Mouse (Mus musculus) CH12.LX (cell line): ENCODE results near the gene Srprb. TPM values are rescaled to one million over a fixed set of nuclear protein-coding genes. Genes with fewer than 3 reads are reported as not detected.

Experiments used
- DNase-seq: peaks from one replicate; pipeline ENCODE4 v3.0.0-alpha.2; 2013; ENCODE audit errors: extremely low read depth
- H3K27ac ChIP-seq: 2 replicates; pipeline ENCODE4 v1.5.1; 2012; ENCODE audit warnings: low read depth, mild to moderate bottlenecking, control low read depth, moderate library complexity; ENCODE audit not compliant: insufficient read depth
- H3K27me3 ChIP-seq: replicated peaks from 2 replicates; pipeline ENCODE3; 2012; ENCODE audit warnings: inconsistent platforms
- H3K36me3 ChIP-seq, 2 experiments: replicated peaks in 1 of 2; 2 replicates each; pipeline versions ENCODE3 to v1.6.1; 2012; ENCODE audit warnings: inconsistent platforms in 1 of 2, low read length in 1 of 2, mild to moderate bottlenecking in 1 of 2, mixed read lengths in 1 of 2, moderate library complexity in 1 of 2; ENCODE audit not compliant: control insufficient read depth in 1 of 2, insufficient read depth in 1 of 2
- H3K4me1 ChIP-seq, 2 experiments: 2 replicates each; pipeline ENCODE4 v1.6.1; 2012; ENCODE audit warnings: inconsistent platforms in 1 of 2, moderate library complexity in 1 of 2; ENCODE audit not compliant: insufficient read depth in 2 of 2, control insufficient read depth in 1 of 2
- H3K4me2 ChIP-seq: 2 replicates; pipeline ENCODE4 v1.6.1; 2012; ENCODE audit warnings: low read depth, mild to moderate bottlenecking, control low read depth; ENCODE audit not compliant: poor library complexity, insufficient read depth, severe bottlenecking
- H3K4me3 ChIP-seq, 3 experiments: fragments of 150-350 bp in 1 of 3; sonication (generic) in 1 of 3; replicated peaks in 1 of 3; 2 replicates each; pipeline versions ENCODE3 to v1.5.1; 2011 to 2012; ENCODE audit warnings: low read depth in 2 of 3, low read length in 2 of 3, mild to moderate bottlenecking in 2 of 3, moderate library complexity in 2 of 3, control low read depth in 1 of 3, improper control_type of control experiment in 1 of 3, inconsistent platforms in 1 of 3, mixed read lengths in 1 of 3; ENCODE audit not compliant: poor library complexity in 1 of 3
- H3K79me2 ChIP-seq: replicated peaks from 2 replicates; pipeline ENCODE4 v1.6.1; 2012; ENCODE audit warnings: mild to moderate bottlenecking, moderate library complexity; ENCODE audit not compliant: control insufficient read depth, poor library complexity, insufficient read depth, severe bottlenecking; ENCODE audit errors: extremely low read depth
- H3K9ac ChIP-seq: 2 replicates; pipeline ENCODE4 v1.6.1; 2012; ENCODE audit warnings: low read depth, mild to moderate bottlenecking, control low read depth, moderate library complexity; ENCODE audit not compliant: insufficient read depth
- H3K9me3 ChIP-seq: replicated peaks from 2 replicates; pipeline ENCODE3; 2012; ENCODE audit warnings: low read length, inconsistent platforms, mixed read lengths
- CHD2 ChIP-seq: IDR thresholded peaks from 2 replicates; pipeline ENCODE4 v1.6.1; 2011; ENCODE audit warnings: low read length, improper control_type of control experiment
- E2F4 ChIP-seq: IDR thresholded peaks from 2 replicates; pipeline ENCODE4 v1.6.1; 2011; ENCODE audit warnings: low read depth, low read length, improper control_type of control experiment; ENCODE audit not compliant: insufficient replicate concordance
- ETS1 ChIP-seq: conservative IDR thresholded peaks from 2 replicates; pipeline ENCODE4 v1.6.1; 2012; ENCODE audit warnings: low read depth, mild to moderate bottlenecking, inconsistent platforms, low read length, improper control_type of control experiment, moderate library complexity
- HCFC1 ChIP-seq: IDR thresholded peaks from 2 replicates; pipeline ENCODE4 v1.6.1; 2012; ENCODE audit warnings: low read depth, mild to moderate bottlenecking, inconsistent platforms, low read length, improper control_type of control experiment
- MAFK ChIP-seq: IDR thresholded peaks from 2 replicates; pipeline ENCODE4 v1.6.1; 2011; ENCODE audit warnings: low read length, improper control_type of control experiment; ENCODE audit not compliant: insufficient replicate concordance
- MAX ChIP-seq: IDR thresholded peaks from 2 replicates; pipeline ENCODE4 v1.6.1; 2011; ENCODE audit warnings: low read length, improper control_type of control experiment
- MEF2A ChIP-seq: IDR thresholded peaks from 2 replicates; pipeline ENCODE4 v1.6.1; 2014; ENCODE audit warnings: low read depth, mild to moderate bottlenecking, inconsistent platforms, low read length, improper control_type of control experiment, borderline replicate concordance
- MXI1 ChIP-seq: IDR thresholded peaks from 2 replicates; pipeline ENCODE4 v1.6.1; 2011; ENCODE audit warnings: mild to moderate bottlenecking, low read depth, low read length, improper control_type of control experiment
- MYC ChIP-seq: IDR thresholded peaks from 2 replicates; pipeline ENCODE4 v1.6.1; 2011; ENCODE audit warnings: low read depth, mild to moderate bottlenecking, improper control_type of control experiment, low read length
- NELFE ChIP-seq: IDR thresholded peaks from 2 replicates; pipeline ENCODE4 v1.6.1; 2011; ENCODE audit warnings: low read depth, low read length, improper control_type of control experiment
- NRF1 ChIP-seq: IDR thresholded peaks from 2 replicates; pipeline ENCODE4 v1.6.1; 2014; ENCODE audit warnings: low read depth, mild to moderate bottlenecking, inconsistent platforms, low read length, improper control_type of control experiment, moderate library complexity
- RCOR1 ChIP-seq: conservative IDR thresholded peaks from 2 replicates; pipeline ENCODE4 v1.6.1; 2012; ENCODE audit warnings: low read depth, mild to moderate bottlenecking, inconsistent platforms, low read length, improper control_type of control experiment
- SIN3A ChIP-seq: IDR thresholded peaks from 2 replicates; pipeline ENCODE4 v1.6.1; 2012; ENCODE audit warnings: low read length, improper control_type of control experiment, inconsistent platforms
- UBTF ChIP-seq: IDR thresholded peaks from 2 replicates; pipeline ENCODE4 v1.6.1; 2012; ENCODE audit warnings: low read depth, mild to moderate bottlenecking, inconsistent platforms, low read length, improper control_type of control experiment, moderate library complexity
- USF1 ChIP-seq: IDR thresholded peaks from 2 replicates; pipeline ENCODE4 v1.6.1; 2014; ENCODE audit warnings: low read depth, mild to moderate bottlenecking, inconsistent platforms, low read length, improper control_type of control experiment
- USF2 ChIP-seq: conservative IDR thresholded peaks from 2 replicates; pipeline ENCODE4 v1.6.1; 2011; ENCODE audit warnings: low read depth, low read length, improper control_type of control experiment
- ZC3H11A ChIP-seq: IDR thresholded peaks from 2 replicates; pipeline ENCODE4 v1.6.1; 2012; ENCODE audit warnings: low read depth, mild to moderate bottlenecking, inconsistent platforms, low read length, improper control_type of control experiment
- ZNF384 ChIP-seq: IDR thresholded peaks from 2 replicates; pipeline ENCODE4 v1.6.1; 2012; ENCODE audit warnings: low read depth, low read length, improper control_type of control experiment, inconsistent platforms
- dilution Hi-C: fragments of 300-500 bp; cut with MboI; formaldehyde crosslinking; loops from 2 replicates; pipeline ENCODE4 v1.14.3; 2020; ENCODE audit warnings: low sequenced_read_pairs; ENCODE audit not compliant: extremely low pct_unique_long_range_greater_than_20kb, extremely low pct_ligation_motif_present
- in situ Hi-C: fragments of 300-500 bp; cut with MboI; formaldehyde crosslinking; loops from 3 replicates; pipeline ENCODE4 v1.14.3; 2019; ENCODE audit warnings: low sequenced_read_pairs, low pct_ligation_motif_present, low pct_unique_long_range_greater_than_20kb, mixed read lengths
- polyA plus RNA-seq: library from polyadenylated mRNA; unstranded; fragments of >175 nt; gene quantifications from 2 replicates; pipeline ENCODE4 v1.2.1, GENCODE M21; 2012; ENCODE audit warnings: low read depth; ENCODE audit not compliant: insufficient read length
- total RNA-seq, 2 experiments: library from RNA; depleted of rRNA; stranded (reverse); fragments of 300-350 nt in 1 of 2; fragments of >200 nt in 1 of 2; gene quantifications; 2 replicates each; pipeline ENCODE4 v1.2.3; 2012 to 2014

Srprb gene
- total and polyA plus RNA-seq, 3 experiments, result 39.5 to 67.2 (median 59.7) TPM

- no peaks in the 10 kb centered on the region for H3K9me3 ChIP-seq
- H3K9ac ChIP-seq, result no peak within 1 kb of the TSS
- no peaks in the 10 kb centered on the region for H3K36me3 ChIP-seq
- H3K27ac ChIP-seq, result no peak within 1 kb of the TSS
- no peaks in the 10 kb centered on the region for H3K79me2 ChIP-seq
- no peaks in the 10 kb centered on the region; a peak in 1 of 4 replicates for H3K4me1 ChIP-seq
- TF ChIP-seq USF2 (no peak), MEF2A (no peak), UBTF (no peak), MXI1 (no peak), MAFK (no peak), CHD2 (no peak), ETS1 (no peak), ZNF384 (no peak), E2F4 (no peak), USF1 (no peak), NELFE (no peak), SIN3A (no peak), ZC3H11A (no peak), RCOR1 (no peak), HCFC1 (no peak), NRF1 (no peak), MYC (no peak), MAX (no peak)
- H3K27me3 ChIP-seq, result peaks cover 31% of the 10 kb centered on the region
- DNase-seq, result no peak
- dilution Hi-C loops, result no loop called here
- H3K4me3 ChIP-seq, result no peak within 1 kb of the TSS
- no peak within 1 kb of the TSS for H3K4me2 ChIP-seq
- in situ Hi-C loops, result no loop called here
Observed at GRCm38 (mm10) chr9:103230151-103230951, 28.4 kb upstream of the Srprb start, which contains the start of the genes Gm20425 and Trf. Gene Gm20425 (minus strand): TSS chr9:103230307. Gene Trf (minus strand): TSS chr9:103230444.
